Mouse (Mus musculus) effector memory CD4-positive, alpha-beta T cell, adult 5 months (primary cell): ENCODE results near the gene Traf7. TPM values are rescaled to one million over a fixed set of nuclear protein-coding genes. Genes with fewer than 3 reads are reported as not detected.

Source experiments
- polyA plus RNA-seq: library from polyadenylated mRNA; unstranded; fragments of 100-300 nt; shearing (Covaris generic); gene quantifications from one replicate; pipeline ENCODE4 v1.2.1, GENCODE M21; 2017

Traf7 gene
- 67.3 TPM for polyA plus RNA-seq

GRCm38 (mm10) chr17:24527723-24528559 is at the start of gene Traf7:
Gene Traf7 (minus strand): TSS chr17:24527938.

GRCm38 (mm10) chr17:24549618-24550415 is 22.1 kb upstream of the Traf7 start, which contains the start of gene Pkd1:
Gene Pkd1 (plus strand): TSS chr17:24549834.

GRCm38 (mm10) chr17:24534160-24534718 is 6.5 kb upstream of the Traf7 start, which contains the start of gene Rab26:
Gene Rab26 (minus strand): TSS chr17:24534210.

GRCm38 (mm10) chr17:24488186-24488661 is 39.5 kb downstream of the Traf7 start, which contains the start of gene Caskin1:
Gene Caskin1 (plus strand): TSS chr17:24488601.

GRCm38 (mm10) chr17:24478663-24479380 is 48.9 kb downstream of the Traf7 start, which contains the start of gene Mlst8:
Gene Mlst8 (minus strand): TSS chr17:24479078.

GRCm38 (mm10) chr17:24473612-24474275 is 54.0 kb downstream of the Traf7 start, which contains the start of gene Bricd5:
Gene Bricd5 (plus strand): TSS chr17:24473884.

GRCm38 (mm10) chr17:24469910-24470602 is 57.7 kb downstream of the Traf7 start, which contains the start of the genes E4f1 and Pgp:
Gene E4f1 (minus strand): TSS chr17:24470313.
Gene Pgp (plus strand): TSS chr17:24470392.

Other genes starting within 250 kb of the Traf7 start
- 0.19 TPM for gene Abca17, start 176.9 kb downstream of the Traf7 start, polyA plus RNA-seq
- gene Abca3, start 176.0 kb downstream of the Traf7 start, polyA plus RNA-seq: 24.7 TPM
- gene Rnps1, start 113.4 kb downstream of the Traf7 start, polyA plus RNA-seq: 199 TPM
- gene Eci1, start 101.3 kb downstream of the Traf7 start, polyA plus RNA-seq: 50.8 TPM
- 2.9 TPM for gene Dnase1l2, start 84.8 kb downstream of the Traf7 start, polyA plus RNA-seq
- 99.5 TPM for gene E4f1, start 57.6 kb downstream of the Traf7 start, polyA plus RNA-seq
- gene Pgp, start 57.5 kb downstream of the Traf7 start, polyA plus RNA-seq: 15.6 TPM
- not detected for gene Bricd5, start 54.1 kb downstream of the Traf7 start, polyA plus RNA-seq
- 13.8 TPM for gene Mlst8, start 48.9 kb downstream of the Traf7 start, polyA plus RNA-seq
- 0.22 TPM for gene Caskin1, start 39.3 kb downstream of the Traf7 start, polyA plus RNA-seq
- 2.9 TPM for gene Rab26, start 6.3 kb upstream of the Traf7 start, polyA plus RNA-seq
- gene Pkd1, start 21.9 kb upstream of the Traf7 start, polyA plus RNA-seq: 51.9 TPM
- 34.7 TPM for gene Tsc2, start 104.7 kb upstream of the Traf7 start, polyA plus RNA-seq
- gene Nthl1, start 104.7 kb upstream of the Traf7 start, polyA plus RNA-seq: 2.6 TPM
- gene Slc9a3r2, start 122.4 kb upstream of the Traf7 start, polyA plus RNA-seq: 0.34 TPM
- not detected for gene Npw, start 130.5 kb upstream of the Traf7 start, polyA plus RNA-seq
- 20.9 TPM for gene Zfp598, start 141.7 kb upstream of the Traf7 start, polyA plus RNA-seq
- 0.34 TPM for gene Syngr3, start 162.0 kb upstream of the Traf7 start, polyA plus RNA-seq
- gene Gfer, start 168.2 kb upstream of the Traf7 start, polyA plus RNA-seq: 30.1 TPM
- 1.4 TPM for gene Noxo1, start 168.3 kb upstream of the Traf7 start, polyA plus RNA-seq
- 40.1 TPM for gene Tbl3, start 179.7 kb upstream of the Traf7 start, polyA plus RNA-seq
- gene Rnf151, start 190.1 kb upstream of the Traf7 start, polyA plus RNA-seq: not detected
- 937 TPM for gene Rps2, start 190.2 kb upstream of the Traf7 start, polyA plus RNA-seq
- gene Ndufb10, start 196.5 kb upstream of the Traf7 start, polyA plus RNA-seq: 131 TPM
- gene Rpl3l, start 199.9 kb upstream of the Traf7 start, polyA plus RNA-seq: not detected
- gene Msrb1, start 208.7 kb upstream of the Traf7 start, polyA plus RNA-seq: 8.5 TPM
- not detected for gene Hs3st6, start 225.1 kb upstream of the Traf7 start, polyA plus RNA-seq